Mouse (Mus musculus): ENCODE results near the gene Olfr1197.

The Olfr1197 gene

GRCm38 (mm10) chr2:88732266-88732665 lies at the start of gene Olfr1197:
Gene Olfr1197 (minus strand): TSS chr2:88732366.
- DNase-seq = no peak

GRCm38 (mm10) chr2:88770388-88770787 lies 38.2 kb upstream of the Olfr1197 start, which contains the start of gene Olfr1200:
Gene Olfr1200 (minus strand): TSS chr2:88770488.
- DNase-seq = no peak

GRCm38 (mm10) chr2:88760369-88760768 lies 28.2 kb upstream of the Olfr1197 start, which contains the start of gene Olfr1199:
Gene Olfr1199 (minus strand): TSS chr2:88760469.
- DNase-seq = no peak

- DNase-seq = no peak
These were observed 19.1 kb upstream of the Olfr1197 start, which contains the start of gene Olfr1198 for GRCm38 (mm10) chr2:88751270-88751669. Gene Olfr1198 (minus strand): TSS chr2:88751370.

- no peak for DNase-seq
These were observed 11.2 kb upstream of the Olfr1197 start for GRCm38 (mm10) chr2:88743379-88743778.

GRCm38 (mm10) chr2:88704497-88704896 lies 27.7 kb downstream of the Olfr1197 start, which contains the start of gene Olfr1196:
Gene Olfr1196 (minus strand): TSS chr2:88704597.
- no peak for DNase-seq

- no peak for DNase-seq
These were observed 43.1 kb downstream of the Olfr1197 start, which contains the start of gene Olfr1195 for GRCm38 (mm10) chr2:88689087-88689486. Gene Olfr1195 (minus strand): TSS chr2:88689187.

Data from right cerebral cortex, postnatal 4 days (tissue).